Mouse (Mus musculus) frontal cortex, postnatal 25 days (tissue): ENCODE data around the gene Cat.

Source experiments
- DNase-seq, 2 experiments: peaks; one replicate each; pipeline ENCODE4 v3.0.0; 2022; ENCODE audit warnings: low spot score in 2 of 2

The Cat gene

DNA sequence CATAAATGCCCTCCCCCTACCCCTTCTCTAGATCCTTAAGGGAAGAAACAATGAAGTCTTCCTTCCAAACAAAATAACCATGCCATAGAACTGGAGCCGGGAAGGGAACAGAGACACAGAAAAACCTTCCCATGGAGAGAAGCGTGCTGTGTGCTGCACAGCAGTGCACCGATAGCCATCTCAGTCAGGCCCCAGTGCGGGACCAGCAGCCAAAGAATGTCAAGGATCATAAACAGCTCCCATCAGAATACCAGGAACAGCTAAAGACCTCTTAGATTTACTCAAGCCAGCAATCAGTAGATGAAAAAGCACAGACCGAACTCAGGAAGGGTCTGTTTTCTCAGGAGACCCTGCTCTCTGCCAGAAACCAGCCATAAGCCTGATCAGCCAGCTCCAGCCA is 48.4 kb downstream of the Cat start:
- no peak for DNase-seq

DNA sequence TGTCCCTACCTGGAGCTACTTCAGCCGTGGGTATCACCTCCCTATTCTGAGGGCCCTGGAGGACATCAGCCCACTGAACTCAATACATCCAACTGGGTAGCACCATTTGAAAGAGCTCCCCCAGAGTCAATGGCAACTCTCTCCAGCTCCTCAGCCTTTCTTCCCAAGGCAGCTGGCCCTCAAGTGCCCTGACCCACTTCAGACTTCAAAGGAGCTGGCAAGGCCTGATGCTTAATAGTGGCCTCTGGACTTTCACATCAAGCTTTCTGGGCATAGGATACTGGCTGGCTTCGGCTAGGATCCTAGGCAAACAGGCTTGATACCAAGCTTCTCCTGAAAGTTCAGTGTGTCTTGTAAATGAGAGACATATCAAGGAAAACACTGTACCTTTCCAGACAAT is 49.9 kb downstream of the Cat start:
- DNase-seq, result no peak

DNA sequence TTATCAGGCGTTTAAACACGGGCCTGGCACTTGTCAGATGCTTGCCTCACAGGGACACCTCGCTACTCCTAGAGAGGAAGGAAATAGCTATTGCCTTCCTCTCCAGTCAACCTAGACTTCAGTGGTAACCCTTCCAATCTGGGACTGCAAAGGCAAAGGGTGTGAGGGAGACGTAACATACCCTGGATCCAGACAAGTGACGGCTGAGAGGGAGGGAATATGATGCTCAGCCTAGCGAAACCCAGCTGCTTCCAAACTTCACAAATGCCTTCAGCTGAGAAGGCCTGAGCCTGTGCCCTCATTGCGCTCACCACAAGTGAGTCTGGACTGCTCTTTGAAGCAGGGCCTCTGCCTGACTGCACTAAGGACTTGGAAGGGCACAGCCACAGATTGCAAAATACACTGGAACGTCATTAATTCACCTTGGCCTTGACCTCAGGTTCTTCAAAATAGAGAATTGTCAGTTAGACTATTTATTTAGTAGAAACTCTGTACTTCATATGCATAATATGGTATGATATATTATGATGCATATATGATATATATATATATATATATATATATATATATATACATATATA is 52.2 kb downstream of the Cat start:
- DNase-seq, result no peak

DNA sequence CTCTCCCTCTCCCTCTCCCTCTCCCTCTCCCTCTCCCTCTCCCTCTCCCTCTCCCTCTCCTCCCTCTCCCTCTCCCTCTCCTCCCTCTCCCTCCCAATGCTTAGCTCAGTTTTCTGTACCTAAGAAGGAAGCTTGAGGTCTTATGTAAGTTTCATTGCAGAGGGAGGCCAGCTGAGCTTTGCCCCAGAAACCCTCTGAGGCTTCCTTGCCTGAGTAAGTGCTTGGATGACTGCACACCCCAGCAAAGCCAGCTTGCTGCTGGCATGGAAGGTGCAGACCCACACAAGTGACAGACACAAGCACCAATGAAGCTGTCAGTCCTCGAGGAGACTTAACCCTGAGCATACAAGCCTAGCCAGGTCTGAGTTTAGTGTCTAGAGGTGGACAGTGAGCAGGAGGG is 54.2 kb downstream of the Cat start:
- DNase-seq, result no peak

DNA sequence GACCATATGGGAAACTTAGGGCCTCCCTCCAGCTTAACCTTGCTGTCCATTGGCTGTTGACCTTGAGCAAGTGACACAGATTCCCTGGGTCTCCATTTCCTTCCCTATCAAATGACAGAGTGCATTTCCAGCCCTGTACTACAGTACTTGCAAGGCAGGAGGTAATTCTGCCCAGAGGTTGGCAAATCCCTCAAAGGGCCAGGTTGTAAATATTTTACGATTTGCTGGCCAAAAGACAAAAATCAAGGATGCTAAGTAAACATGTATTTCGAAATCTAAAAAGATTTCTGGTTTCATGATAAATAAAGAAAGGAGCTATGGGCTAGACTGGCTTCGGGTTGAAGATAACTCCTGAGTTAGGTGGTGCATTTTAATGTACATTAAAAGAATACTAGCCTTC is 56.6 kb downstream of the Cat start:
- no peak for DNase-seq

DNA sequence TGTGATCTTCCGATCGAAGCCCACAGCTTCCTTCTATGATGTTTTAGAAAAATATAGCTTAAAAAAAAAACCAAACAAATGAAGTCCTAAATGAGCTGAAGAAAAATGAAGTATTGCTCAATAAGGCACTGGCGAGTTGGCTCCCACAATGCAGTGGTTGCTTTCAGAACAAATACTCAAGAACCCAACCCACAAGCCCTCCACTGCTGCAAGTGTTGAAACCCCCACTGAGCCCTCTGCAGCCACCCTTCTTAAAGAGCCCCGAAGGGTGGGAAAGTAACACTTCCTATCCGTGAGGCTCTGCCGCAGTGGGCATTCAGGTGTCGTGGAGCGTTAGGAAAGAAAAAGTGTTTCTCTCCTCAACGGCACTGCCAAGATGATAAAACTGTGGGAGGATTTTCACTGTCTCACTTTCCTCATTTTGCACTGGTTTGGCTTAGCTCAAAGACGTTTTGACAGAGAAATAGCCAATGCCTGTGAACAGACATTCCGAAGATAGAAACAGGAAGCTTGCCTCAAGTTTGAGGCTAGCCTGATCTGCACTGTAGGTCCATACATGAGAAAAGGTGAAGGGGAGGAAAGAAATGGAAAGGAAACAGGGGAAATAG is 59.4 kb downstream of the Cat start:
- DNase-seq, result no peak

DNA sequence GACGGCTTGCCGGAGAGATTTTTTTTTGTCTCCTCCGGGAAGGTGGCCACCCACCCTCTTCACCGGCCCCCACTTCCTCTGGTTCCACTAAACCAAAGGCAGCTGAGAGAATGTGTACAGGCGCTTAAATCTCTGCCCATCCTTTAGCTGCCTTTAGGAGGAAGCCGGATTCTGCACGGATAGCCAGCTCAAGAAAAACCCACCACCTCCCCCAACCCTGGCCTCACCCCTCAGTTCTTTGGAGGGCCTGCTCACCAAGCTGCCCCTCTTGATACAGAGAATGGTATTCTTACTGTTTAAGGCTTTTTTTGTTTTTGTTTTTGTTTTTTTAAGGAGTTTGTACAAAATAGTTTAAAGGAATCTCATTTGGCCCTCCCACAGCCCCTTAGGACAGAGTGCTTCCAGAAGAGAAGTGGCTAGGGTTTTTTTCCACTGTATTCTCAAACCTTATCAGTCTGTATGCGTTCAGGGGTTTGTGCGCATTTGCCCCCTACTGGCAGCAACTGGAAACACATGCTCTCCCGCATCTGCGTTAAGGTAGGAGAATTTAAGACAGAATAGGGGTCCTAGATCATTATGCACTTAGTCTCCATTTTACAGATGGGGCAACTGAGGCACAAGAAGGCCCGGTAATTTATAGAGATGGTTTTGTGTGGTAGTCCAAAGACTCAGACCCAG is 60.5 kb downstream of the Cat start:
- DNase-seq, result peak; percentile 62 to 63

DNA sequence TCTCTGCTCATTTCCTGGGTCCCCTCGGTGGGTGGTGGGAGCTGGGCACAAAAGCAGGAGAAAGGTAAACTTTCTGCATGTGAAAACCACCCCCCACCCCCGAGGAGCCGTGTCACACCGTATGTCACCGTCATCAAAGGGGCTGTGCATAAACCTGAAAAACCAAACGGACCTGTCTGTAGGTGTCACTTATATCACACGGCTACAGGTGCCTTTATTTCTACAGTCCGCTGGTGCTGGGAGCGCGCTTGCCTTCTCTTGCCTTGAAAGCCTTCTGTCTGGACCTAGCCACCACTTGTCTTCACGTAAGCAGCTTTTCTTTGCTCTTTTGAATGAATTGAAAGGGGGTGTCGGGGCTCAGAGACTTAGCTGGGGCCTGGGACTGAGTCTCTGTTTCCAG is 61.1 kb downstream of the Cat start:
- DNase-seq, result no peak

DNA sequence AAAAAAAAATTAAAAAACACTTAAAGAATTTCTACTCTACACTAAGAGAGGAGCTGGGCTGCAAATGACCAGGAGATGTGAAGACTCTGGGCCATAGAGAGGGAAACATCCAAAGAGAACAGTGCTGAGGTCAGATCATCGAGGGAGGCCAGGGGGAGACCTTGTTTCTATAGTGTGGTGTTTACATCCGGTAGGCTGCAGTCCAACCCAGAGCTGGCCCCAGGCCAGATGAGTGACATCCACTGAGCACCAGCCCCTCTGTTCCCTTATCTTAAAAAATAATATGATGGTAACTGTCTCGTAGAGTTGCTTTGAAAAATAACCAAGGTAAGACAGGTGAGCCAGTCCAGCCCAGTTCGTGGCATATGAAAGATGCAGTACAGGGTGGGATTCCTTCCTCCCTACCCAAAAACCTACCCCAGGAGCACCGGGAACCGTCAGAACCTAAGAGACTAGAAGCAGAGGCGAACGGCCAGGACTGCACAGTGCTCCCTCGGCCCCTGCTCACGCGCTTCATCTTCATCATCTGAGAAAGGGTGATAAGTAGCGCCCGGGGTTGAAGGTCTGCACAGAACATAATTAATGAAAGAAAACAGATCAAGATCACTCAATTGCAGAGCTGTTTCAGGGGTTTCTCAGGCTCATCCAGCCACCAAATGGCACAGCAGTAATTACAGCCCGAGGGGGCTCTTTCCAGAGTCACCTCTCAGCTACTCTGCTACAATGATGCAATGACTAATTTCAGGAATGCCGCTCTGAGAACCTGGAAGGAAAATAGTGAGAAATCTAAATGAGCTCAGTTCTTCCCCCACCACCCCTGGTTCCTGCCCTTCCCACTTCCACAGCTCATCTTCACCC is 64.1 kb downstream of the Cat start:
- no peak for DNase-seq

DNA sequence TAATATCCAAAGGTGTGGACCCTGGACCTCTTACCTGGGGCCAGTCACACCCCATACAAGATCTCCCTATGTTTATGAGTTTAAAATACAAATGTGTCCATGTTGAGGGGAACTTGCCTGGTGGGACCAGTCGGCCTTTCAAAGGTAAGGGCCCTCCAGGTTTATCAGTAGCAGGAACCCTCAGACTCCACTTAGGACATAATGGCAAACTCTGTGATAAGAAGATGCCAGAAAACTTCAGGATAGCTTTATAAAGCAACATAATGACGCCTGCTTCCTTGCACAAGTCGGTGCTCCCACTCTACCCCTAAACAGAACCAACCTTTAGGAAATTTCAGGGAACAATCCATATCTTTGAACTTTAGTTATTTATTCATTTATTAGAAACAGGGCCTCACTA is 69.2 kb downstream of the Cat start:
- no peak for DNase-seq

DNA sequence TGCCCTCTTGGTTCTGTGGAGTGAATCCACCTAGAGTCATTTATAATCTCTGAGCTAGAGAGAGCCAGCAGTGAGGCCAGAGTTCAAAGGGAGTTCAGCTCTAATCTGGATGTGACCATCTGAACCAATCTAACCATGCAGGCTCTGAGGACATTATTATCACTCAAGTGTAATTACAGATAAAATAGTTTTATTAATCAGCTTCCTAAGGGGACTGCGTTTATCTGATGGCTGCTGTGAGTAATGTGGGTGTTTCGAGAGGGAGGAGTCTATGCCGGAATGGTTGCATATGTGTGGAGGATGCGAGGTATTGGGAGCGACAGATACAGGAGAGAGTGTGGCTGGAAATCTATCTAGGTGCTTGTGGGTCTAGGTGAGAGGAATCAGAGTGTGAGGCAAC is 71.6 kb downstream of the Cat start:
- DNase-seq, result no peak

DNA sequence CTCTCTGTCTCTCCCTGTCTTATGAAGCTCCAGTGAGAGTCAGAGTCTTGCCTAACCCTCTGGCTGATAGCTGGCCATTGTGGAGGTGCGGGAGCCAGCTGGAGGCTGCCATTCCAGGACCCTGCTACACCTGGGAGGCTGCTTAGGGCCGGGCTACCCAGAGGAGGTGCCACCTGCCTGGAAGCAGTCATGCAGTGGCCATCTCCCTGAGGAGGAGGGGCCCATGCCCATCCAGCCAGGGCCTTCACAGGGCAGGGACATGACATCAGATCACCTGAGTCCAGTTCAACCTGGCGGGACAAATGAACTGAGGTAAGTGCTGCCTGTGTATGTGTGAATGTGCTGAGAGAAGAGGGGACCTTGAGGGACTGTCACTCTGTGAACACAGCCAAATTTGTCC is 73.1 kb downstream of the Cat start:
- DNase-seq, result no peak

DNA sequence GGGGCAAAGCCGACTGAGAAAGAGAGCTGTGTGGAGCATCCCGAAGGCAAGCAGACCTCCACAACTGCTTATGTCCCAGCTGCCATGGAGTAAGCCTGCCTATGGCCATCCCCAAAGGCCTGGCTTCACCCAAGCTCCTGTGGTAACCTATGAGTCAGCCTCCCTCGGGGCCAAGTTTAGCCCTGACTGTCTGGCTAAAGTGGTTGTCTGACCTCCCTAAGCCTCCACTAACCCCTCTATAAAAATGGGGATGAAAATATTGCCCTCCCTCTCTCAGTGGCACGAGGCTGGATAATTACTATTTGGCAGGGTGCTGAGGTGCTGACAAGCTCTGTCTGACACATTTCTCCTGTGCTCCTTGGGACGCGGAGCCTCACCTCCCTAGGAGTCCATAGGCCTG is 73.6 kb downstream of the Cat start, which contains the start of gene Elf5:
Elf5 (plus strand) TSS at position 341 of the 400 bp plus-strand sequence.
- no peak for DNase-seq

DNA sequence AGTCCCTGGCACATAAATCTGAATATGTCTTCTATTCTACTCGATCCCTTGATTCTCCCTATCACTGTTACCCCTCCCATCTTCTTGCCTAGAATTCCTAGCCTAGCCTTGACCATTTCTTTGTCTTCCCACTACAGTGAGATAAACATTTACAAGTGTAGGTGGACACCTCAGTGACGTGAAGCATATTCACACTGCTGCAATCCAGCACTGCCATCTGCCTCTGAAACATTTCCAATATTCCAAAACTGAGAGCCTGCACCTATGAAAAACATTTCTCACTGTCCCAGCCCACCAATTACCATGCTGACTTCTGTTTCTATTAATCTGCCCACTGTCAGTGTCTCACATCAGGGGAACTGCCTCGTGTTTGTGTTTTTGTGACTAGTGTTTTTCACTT is 78.7 kb downstream of the Cat start:
- DNase-seq, result no peak
